Mouse (Mus musculus) gastrocnemius, adult 2 months (tissue): ENCODE results near the gene Tst. TPM values are rescaled to one million over a fixed set of nuclear protein-coding genes. Genes with fewer than 3 reads are reported as not detected.

Experiments used
- DNase-seq: peaks from one replicate; pipeline ENCODE4 v3.0.0; 2022
- H3K27ac ChIP-seq: fragments of 200-600 bp; 2 replicates; pipeline ENCODE4 v1.8.1; 2022; ENCODE audit warnings: mild to moderate bottlenecking
- H3K4me3 ChIP-seq: fragments of 200-600 bp; 2 replicates; pipeline ENCODE4 v1.8.1; 2022; ENCODE audit warnings: mild to moderate bottlenecking, moderate library complexity
- CTCF ChIP-seq: fragments of 200-600 bp; IDR thresholded peaks from 2 replicates; pipeline ENCODE4 v1.8.1; 2022; ENCODE audit warnings: antibody characterized with exemption, mild to moderate bottlenecking, moderate library complexity
- intact Hi-C: fragments of 180-260 bp; cut with DNase I; formaldehyde crosslinking; loops from one replicate; pipeline ENCODE4 v1.15.1; 2025
- long read RNA-seq, 2 experiments: library from polyadenylated mRNA; stranded (forward); transcript quantifications; one replicate each; pipeline ENCODE4 v2.0.0; 2021
- total RNA-seq, 2 experiments: library from RNA; stranded (reverse); gene quantifications; 2 replicates each; pipeline ENCODE4 v1.2.3; 2021

Gene Tst
- total RNA-seq, result 10 to 100 TPM; 18.2 to 18.8 TPM
- long read RNA-seq, experiment 1, transcript Tst-201 (2 exons, 1,144 nt), result major isoform, 23 of 23 reads
- long read RNA-seq, experiment 1, partial matches to known transcripts, result 0 of 23 reads
- long read RNA-seq, experiment 1, other reads (novel, unspliced or antisense), result 0 of 23 reads
- long read RNA-seq, experiment 2, transcript Tst-201 (2 exons, 1,144 nt), result major isoform, 25 of 25 reads
- long read RNA-seq, experiment 2, partial matches to known transcripts, result 0 of 25 reads
- long read RNA-seq, experiment 2, other reads (novel, unspliced or antisense), result 0 of 25 reads

DNA sequence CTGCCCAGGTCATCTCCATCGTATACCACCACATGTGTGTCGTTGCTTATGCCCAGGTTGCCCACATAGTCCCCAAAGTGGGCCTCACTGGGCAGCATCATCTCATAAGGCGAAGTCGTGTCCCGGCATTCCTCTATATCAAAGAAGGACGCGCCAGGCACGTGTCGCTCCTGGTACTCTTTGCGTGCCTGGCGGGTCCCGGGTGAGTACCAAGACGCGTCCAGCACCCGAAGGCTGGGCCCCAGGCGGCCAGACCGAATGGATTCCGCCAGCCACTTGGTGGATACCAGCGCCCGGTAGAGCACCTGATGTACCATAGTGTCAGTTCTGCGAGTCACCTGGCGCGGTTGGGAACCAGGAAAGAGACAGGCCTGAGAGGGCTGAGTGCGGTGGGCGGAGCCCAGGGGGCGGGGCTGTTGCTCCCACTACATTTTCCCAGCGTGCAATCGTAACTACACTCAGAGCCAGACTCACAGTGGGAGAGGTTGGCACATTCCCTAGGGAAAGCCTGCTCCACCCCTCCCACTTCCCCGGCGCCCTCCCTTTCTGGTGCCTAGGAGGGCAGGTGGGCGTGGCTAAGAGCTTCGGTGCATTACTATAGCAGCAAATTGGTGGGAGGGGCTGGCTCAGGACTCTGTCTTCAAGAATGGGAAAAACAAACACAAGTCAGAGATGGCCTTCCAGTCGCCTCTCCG lies at the start of gene Tst:
Tst (minus strand) TSS at position 391 of the 695 bp plus-strand sequence.
- Histone ChIP-seq H3K27ac (peak within 1 kb of the TSS; percentile 99), H3K4me3 (peak within 1 kb of the TSS; percentile 76)
- intact Hi-C loops, result loop anchor here (10.0 kb wide), 1 partner anchor 431 kb away; the partner anchor contains the start of gene Eif3d
- no peak for TF ChIP-seq CTCF
- DNase-seq, result peak; percentile 91

- no peak for TF ChIP-seq CTCF
- Histone ChIP-seq H3K4me3 (no peak overlapping the region), H3K27ac (peak overlapping the region; percentile 65)
- intact Hi-C loops, result no loop called here
- no peak for DNase-seq
These were observed 49.5 kb upstream of the Tst start for GRCm38 (mm10) chr15:78455168-78455567.

DNA sequence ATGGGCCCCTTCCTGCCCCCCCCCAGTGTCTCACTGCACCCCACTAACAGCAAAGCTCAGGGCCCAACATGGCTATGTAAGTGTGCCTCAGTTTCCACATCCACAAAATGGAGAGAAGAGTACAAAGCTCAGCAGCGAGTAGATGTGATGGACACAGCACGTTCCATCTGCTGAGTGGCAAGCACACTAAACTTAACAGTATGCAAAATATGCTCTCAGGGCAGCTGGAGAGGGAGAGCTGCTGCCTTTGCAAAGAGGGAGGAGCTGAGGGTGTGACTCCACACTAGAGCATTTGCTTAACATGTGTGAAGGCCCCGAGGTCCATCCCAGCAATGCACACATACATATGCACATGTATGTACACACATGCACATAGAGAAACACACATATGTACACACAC lies 47.2 kb upstream of the Tst start:
- TF ChIP-seq CTCF, result no peak
- intact Hi-C loops, result no loop called here
- Histone ChIP-seq H3K27ac (no peak overlapping the region), H3K4me3 (no peak overlapping the region)
- no peak for DNase-seq

DNA sequence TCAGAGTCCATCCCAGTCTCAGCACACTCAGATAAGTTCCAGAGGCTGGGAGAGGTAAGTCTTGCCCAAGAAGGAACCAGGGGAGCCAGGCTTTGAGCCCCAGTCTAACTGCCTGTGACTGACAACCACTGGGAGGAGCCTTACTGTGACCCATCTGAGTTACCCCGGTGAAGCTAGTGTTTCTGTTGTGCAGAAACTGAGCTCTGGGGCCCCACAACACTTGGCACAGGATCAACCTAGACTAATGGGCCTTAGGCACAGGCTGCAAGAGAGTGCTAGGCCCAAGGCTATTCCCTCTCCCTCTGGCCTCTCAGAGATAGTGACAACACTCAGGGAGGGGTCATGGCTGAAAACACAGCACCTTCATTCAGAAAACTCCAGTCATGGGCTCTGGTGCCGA lies 45.5 kb upstream of the Tst start:
- Histone ChIP-seq H3K27ac (no peak overlapping the region), H3K4me3 (no peak overlapping the region)
- DNase-seq, result no peak
- intact Hi-C loops, result no loop called here
- no peak for TF ChIP-seq CTCF

DNA sequence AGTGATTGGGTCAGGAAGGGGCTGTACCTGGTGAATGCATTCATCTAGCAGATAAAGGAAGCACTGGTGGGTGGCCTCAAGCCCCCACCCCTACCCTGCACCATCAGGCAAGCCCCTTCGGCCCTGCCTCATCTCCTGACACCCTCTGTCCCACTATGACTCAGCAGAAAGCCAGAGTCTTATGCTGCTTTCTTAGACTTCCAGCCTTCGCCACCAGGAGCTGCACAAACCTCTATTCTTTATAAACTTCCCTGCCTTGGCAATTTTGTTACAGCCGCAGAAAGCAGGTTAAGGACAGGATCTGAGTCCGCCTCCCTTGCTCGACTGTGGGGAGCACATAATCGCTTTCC lies 44.7 kb upstream of the Tst start:
- no peak for DNase-seq
- Histone ChIP-seq H3K27ac (peak overlapping the region; percentile 59), H3K4me3 (no peak overlapping the region)
- no peak for TF ChIP-seq CTCF
- intact Hi-C loops, result no loop called here

- Histone ChIP-seq H3K4me3 (no peak overlapping the region), H3K27ac (peak overlapping the region; percentile 87)
- TF ChIP-seq CTCF, result no peak
- intact Hi-C loops, result loop anchor here (5.0 kb wide), 1 partner anchor 132 kb away; no protein-coding TSS in a partner anchor
- DNase-seq, result peak; percentile 73
These were observed 44.1 kb upstream of the Tst start for GRCm38 (mm10) chr15:78449694-78450418.

DNA sequence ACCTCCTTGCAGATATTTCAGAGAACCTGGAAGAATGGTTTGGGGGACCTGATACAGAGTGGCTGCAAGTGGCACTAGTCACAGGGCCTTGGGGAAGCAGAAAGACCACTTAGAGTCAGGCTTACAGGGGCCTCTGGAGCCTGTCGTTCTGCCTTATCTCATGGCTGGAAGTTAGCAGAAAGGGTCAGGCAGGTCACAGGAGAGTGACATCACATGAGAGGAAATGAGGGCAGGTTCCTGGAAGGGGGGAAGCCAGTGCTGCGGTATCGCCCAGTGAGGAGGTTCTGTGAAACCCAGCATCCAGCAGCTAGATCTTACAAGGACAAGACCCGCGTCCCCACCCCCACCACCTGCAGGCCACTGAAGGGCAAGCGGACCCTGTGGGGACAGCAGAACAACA lies 43.4 kb upstream of the Tst start:
- peak overlapping the region; percentile 87 for H3K27ac ChIP-seq
- DNase-seq, result no peak
- H3K4me3 ChIP-seq, result no peak overlapping the region
- no peak for TF ChIP-seq CTCF
- intact Hi-C loops, result loop anchor here (5.0 kb wide), 1 partner anchor 133 kb away; no protein-coding TSS in a partner anchor

DNA sequence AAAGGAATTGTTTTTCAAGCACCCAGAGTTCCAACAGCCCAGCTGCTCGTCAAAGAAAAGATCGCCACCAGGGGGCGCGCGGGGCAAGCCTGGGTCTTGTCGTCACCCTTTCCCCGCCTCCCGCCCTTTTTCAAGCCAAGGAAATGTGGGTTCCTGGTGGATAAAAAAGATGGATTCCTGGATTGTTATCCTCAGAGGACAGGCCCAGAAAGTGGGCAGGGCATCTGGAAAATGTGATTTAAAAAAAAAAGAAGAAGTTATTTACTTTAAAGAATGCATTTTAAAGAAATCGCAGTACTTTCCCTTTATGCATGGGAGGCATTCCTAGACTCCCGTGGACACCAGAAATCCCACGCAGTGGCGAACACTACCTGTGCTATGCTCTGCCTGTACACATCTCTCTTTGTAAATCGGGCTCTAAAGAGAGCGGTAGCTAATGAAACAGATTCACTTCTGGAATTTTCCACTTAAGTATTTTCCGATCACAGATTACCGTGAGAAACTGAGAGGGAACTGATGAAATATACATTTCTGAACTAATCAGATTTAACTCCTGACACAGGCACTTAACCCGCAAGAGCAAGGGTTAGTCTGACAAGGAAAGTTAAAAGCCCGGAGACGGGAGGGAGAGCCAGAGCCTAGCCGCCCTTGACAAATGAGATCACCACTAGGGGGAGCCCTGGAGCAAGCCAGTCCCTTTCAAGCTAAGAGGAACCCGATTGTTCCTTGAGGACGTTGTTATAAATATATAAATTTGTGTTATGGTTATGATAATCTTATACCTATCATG lies 42.2 kb upstream of the Tst start:
- peak; percentile 96 for TF ChIP-seq CTCF
- peak; percentile 96 for DNase-seq
- intact Hi-C loops, result loop anchor here (1.0 to 5.0 kb wide), 3 partner anchors 66 to 134 kb away; no protein-coding TSS in a partner anchor

DNA sequence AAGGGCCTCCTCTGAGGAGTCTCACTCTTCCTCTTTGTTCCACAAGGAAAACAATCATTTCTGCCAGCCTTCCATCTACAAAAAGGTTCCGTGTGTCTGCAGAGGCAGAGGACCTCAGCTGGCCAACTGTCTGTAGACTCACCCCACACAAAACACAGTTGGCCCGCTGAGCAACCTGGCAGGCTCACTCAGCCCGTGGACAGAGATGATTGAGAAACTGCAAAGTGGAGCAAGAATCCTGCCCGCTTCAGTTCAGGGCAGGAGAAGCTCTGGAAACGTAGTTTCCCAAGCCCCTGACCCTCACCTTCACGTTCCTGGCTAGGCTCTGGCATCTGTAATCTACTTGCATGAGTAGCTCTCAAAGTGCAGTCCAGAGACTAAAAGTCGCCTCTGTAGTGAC lies 41.4 kb upstream of the Tst start:
- Histone ChIP-seq H3K4me3 (no peak overlapping the region), H3K27ac (peak overlapping the region; percentile 80)
- peak; percentile 58 for DNase-seq
- TF ChIP-seq CTCF, result no peak
- intact Hi-C loops, result loop anchor here (1.0 to 5.0 kb wide), 2 partner anchors 85 to 135 kb away; no protein-coding TSS in a partner anchor

More for the DNA sequence above, 42.2 kb upstream of the Tst start:
- Histone ChIP-seq H3K27ac (peak overlapping the region; percentile 87), H3K4me3 (peak overlapping the region; percentile 80)

DNA sequence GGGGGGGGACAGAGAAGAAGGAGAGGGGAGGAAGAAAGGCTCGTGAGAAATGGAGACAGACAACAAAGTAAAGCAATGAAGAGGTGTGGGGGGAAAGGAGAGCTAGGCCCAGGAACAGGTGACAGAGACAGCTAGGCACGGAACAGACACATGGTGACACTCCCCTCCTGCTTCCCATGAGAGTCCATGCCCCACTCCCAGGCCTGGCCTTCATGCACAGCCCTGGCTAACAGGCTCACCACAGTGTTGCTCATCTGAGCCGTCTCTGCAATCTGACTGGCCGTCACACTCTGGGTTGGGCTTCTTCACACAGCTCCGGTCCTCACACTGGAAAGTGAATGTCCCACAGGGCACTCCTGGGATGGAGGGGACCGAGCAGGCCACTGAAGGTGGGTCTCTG lies 38.1 kb upstream of the Tst start:
- H3K27ac ChIP-seq, result no peak overlapping the region
- DNase-seq, result no peak
- intact Hi-C loops, result no loop called here
- no peak overlapping the region for H3K4me3 ChIP-seq
- no peak for TF ChIP-seq CTCF

DNA sequence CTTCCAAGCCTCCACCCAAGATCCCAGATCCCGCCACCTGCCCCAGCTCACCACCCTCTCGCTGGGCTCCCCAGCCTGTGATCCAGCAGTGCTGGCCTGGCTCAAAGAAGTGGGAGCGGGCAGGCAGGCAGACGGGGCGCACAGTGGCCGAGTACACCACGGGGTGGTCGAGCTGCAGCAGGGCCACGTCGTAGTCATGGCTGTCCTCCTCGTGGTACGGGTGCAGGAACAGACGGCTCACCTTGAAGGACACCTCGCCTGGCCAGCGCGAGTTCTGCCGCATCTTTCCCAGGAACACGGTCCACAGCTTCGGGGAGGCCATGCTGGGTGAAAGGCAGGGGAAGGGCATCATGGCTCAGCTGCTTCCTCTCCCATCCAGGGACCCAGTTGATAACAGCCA lies 36.5 kb upstream of the Tst start:
- H3K4me3 ChIP-seq, result no peak overlapping the region
- H3K27ac ChIP-seq, result no peak overlapping the region
- intact Hi-C loops, result no loop called here
- no peak for DNase-seq
- no peak for TF ChIP-seq CTCF

- no peak for TF ChIP-seq CTCF
- Histone ChIP-seq H3K27ac (no peak overlapping the region), H3K4me3 (no peak overlapping the region)
- intact Hi-C loops, result no loop called here
- DNase-seq, result no peak
These were observed 33.3 kb upstream of the Tst start for GRCm38 (mm10) chr15:78438973-78439372.
